Mouse (Mus musculus) natural killer cell, adult 2 months (primary cell): ENCODE measurements around the gene Zfp667.
"Not testable (repeated sequence)": the region's sequence is repeated elsewhere in the genome, so short reads cannot be mapped to it uniquely, and the experiment has no call there.

Experiments used
- DNase-seq, 2 experiments: peaks; one replicate each; pipeline ENCODE4 v3.0.0; 2022; ENCODE audit warnings: low spot score in 2 of 2

Zfp667 gene

DNA sequence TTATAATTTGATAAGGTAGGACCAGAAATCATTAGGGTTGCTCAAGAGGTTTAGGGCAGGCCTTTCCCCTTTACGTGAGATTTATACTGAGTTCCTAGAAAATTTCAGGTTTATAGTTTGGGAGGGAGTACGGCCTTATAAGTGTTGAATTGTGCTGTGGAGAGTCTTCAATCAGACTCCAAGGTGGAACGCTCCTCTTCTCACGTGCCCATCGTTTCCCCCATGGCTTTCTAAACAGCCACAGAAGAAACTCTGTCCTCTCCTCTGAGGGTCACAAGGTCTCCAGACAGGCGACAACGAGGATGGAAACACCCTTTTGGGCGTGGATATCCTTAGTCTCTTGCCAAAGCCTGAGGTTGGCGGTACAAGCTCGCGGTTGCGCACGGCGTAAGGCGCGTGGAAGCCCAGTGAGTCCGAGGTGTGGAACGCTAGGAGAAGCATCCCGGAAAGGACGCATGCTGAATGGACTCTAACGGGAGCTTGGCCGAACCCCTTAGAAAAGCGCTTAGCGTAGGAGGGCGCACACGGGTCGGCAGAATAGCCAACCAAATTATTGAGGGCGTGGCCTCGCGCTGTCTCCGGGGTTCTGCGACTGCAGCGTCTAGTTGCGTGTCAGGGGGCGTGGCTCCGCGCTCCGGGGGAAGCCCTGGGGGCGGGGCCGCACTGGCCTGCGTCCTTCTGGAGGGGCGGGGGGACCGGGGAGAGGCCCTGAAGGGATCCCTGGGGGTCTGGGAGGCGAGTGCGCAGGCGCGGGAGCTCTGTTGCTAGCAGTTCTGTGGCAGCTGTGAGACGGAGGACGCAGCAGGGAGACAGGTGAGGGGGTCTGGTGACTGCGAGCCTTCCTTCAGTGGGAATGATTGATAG, at the start of gene Zfp667:
Zfp667 (plus strand) TSS at position 738 of the 864 bp plus-strand sequence.
- DNase-seq, result peak; percentile 94 to 98

DNA sequence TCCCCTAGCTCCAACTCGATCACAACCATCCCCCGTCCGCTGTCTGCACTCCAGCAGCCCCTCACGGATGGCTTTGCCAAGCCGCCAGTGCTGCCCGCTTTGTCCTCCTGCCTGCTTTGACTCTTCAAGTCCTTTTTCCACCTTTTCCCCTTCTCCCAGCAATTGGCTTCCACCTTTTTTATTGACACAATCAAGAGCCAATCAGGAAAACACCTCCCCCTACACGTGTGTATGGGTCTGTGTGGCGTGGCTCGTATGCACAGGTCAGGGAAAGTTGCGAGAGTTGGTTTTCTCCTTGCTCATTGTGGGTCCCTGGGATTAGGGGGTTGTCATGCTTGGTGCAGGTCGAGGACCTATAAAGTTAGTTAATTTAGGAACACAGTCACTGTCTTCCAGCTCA, 46.6 kb upstream of the Zfp667 start:
- no peak for DNase-seq

DNA sequence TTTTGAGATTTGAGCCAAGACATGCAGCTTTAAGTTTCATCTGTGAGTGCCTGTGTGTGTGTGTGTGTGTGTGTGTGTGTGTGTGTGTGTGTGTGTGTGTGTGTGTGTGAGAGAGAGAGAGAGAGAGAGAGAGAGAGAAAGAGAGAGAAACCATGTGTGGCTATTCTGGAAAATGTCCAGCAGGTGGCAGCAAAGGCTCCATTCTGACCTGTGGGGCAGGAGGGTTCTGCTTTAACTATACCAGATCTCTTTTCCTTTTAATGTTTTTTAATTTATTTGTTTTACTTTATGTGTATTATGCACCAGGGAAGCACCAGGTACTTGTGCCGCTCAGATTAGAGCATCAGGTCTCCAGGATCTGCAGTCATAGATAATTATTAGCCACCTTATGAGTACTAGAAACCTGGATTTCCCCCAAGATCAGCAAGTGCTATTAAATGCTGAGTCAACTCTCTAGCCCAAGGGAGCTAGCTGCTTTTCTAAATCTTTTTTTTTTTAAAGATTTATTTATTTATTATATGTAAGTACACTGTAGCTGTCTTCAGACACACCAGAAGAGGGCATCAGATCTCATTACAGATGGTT, 45.4 kb upstream of the Zfp667 start:
- DNase-seq, result peak; percentile 49 to 52

DNA sequence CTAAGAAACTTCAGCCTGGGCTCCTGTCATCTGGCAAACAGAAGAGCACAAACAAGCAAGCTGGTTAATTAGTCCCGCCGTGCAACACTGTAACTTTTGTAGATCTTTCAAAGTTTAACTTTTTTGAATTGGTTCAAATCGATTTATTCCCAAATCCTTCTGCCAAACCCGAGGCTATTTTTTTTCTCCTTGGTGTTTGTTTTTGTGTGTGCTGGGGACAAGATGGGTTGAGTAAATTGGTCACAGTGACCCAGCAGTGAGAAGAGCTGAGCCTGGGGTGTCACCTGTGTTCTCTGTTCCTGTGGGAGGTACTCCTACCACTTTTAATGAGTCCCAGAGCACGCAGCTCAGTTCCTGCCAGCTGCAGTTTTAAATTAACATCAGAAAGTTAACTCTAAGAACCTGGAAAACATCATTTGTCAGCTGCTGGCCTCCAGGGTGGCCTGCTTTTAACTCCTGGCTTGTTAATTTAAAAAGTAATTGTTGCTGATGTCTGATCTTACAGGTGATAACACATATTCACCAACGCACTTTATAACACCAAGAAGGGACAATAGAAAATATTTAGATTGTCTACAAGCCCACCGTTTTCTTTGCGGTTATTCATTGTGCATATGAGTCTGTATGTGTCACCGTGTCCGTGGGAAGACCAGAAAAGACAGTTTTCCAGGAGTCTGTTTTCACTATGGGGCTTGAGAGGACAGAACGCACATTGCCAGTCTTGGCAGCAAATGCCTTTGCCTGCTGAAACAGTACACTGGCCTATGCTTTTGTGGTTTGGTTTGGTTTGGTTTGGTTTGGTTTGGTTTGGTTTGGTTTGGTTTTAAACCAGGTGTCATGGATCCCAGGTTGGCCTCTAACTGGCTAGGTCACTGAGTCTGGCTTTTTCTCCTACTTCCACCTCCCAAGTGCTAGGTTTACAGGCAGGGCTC, 41.8 kb upstream of the Zfp667 start:
- no peak for DNase-seq

DNA sequence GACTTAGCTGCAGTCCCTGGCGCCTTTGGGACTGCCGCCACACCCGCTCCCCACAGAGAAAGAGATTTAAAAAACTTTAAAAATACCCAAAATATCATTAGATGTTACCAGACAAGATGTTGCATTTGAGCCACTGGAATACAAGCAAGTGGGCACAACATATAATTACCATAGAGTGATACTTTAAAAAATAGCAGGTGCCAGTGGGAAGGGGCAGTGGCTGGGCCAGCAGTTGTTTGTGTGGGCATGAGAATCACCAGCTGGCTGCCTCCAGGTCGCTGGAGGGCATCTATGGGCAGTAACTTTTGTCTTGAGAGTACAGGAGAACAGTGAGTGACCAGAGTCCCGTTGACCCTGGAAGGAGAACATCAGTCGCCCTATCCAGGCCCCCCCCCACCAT, 34.0 kb upstream of the Zfp667 start, which contains the start of gene Epp13:
Epp13 (plus strand) TSS at position 301 of the 400 bp plus-strand sequence.
- no peak for DNase-seq

DNA sequence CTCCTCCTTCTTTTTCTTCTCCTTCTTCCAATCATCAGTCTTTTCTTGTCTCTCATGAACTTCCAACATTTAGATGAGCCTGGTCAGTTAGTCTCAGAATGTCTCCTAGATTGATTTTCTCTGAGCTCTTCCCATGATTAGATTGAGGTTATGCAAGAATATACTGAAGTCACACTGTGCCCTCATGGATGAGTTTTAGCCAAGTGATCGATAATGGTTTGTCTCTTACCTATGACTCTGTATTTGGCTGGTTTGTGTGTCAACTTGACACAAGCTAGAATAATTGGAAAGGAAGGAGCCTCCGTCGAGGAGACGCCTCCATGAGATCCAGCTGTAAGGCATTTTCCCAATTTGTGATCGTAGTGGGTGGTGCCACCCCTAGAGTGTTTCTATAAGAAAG, 31.9 kb upstream of the Zfp667 start:
- no peak for DNase-seq

DNA sequence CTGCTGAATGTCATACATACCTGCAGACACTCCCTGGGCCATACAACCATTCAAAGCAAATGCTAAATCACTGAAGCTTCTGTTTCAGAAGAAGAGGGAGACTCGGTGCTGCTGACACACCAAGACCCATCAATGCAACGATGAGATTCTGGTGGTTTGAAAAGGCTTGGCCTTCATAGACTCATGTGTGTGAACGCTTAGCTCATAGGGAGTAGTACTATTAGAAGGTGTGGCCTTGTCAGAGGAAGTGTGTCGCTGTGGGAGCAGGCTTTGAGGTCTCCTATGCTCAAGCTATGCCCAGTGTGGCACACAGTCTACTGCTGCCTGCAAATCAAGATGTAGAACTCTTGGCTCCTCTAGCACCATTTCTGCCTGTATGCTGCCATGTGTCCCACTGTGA, 29.0 kb upstream of the Zfp667 start:
- DNase-seq, result no peak

DNA sequence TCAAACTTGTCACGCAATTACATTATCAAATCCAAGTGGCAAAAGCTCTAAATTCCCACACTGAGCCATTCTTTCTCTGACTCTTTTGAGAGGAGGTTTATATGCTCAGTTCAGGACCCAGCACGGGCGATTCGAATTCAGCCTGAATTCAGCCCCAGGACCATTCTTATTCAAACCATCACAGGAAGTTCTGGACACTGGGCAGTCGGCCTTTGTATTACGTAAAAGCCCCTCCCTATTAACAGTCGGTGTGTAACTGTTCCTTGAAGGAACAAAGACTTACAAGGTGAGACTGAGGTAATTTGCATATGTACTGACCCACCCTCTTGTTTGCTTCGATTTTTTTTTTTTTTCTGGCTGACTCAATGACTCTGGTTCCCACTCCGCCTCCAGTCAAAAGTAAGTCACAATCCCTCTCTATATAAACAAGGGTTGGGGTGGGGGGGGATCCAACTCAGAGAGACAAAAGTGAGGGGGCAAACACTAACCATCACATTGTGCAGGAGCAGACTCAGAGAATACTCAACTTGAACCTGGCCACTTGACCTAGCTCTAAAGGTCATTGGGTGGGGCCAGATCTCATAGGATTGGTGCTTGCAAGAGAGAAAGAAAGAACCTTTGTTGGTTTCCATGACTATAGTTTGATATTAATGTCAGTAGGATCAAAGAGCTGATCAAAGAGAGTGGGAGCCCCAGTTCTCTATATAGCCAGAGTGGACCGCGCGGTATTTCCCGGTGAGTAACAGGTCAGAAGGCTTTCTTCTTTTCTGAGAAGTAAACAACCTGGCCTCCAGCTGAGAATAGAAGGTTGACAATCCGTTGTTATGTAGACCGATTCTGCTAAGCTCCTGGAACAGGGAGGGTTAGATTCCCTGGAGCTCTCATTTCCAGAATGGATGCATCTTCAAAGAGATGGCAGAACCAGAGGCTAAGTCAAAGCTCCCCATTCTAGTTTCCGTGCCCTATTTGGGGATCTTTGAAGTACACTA, 27.9 kb upstream of the Zfp667 start:
- no peak for DNase-seq

DNA sequence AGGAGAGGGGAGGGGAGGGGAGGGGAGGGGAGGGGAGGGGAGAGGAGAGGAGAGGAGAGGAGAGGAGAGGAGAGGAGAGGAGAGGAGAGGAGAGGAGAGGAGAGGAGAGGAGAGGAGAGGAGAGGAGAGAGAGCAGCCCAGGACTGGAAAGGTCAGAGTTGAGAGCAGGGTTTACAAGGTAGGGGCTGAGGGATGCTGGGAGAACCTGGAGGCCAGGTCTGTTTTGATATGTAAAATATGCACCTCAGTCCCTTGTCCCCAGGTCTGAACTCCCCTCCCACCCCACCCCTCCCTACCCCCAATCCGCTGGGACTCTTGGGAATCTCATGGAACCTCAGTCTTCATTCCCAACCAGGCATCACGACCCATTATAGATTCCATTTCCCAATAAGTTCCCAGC, 26.4 kb upstream of the Zfp667 start:
- not testable (repeated sequence) for DNase-seq

DNA sequence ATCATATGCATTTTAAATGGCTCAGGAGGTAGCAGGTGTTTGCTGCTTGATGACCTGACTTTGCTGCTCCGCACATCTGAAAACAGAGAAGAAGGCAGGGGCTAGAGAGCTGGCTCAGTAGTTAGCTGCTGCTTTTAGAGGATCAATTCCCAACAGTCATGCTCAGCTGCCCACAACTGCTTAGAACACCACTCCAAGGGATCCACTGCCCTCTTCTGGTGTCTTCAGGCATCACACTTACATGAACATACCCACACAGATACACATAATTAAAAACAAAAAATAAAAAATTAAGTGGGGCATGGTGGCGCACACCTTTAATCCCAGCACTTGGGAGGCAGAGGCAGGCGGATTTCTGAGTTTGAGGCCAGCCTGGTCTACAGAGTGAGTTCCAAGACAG, 24.3 kb upstream of the Zfp667 start:
- no peak for DNase-seq

DNA sequence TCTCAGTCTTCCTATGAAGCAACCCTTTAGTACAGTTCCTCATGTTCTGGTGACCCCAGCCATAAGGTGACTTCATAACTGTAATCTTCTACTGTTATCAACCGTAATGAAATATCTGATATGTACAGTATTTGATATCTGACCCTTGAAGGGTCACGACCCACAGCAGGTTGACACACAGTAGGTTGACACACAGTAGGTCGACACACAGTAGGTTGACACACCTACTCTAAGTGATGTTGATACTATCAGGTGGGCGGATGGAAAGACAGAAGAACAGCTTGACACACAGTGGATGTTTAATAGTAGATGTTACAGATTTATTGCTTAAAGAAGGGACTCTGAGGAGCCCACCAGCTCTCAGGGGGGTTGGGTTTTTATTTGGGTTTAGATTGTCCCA, 23.4 kb upstream of the Zfp667 start:
- DNase-seq, result no peak

DNA sequence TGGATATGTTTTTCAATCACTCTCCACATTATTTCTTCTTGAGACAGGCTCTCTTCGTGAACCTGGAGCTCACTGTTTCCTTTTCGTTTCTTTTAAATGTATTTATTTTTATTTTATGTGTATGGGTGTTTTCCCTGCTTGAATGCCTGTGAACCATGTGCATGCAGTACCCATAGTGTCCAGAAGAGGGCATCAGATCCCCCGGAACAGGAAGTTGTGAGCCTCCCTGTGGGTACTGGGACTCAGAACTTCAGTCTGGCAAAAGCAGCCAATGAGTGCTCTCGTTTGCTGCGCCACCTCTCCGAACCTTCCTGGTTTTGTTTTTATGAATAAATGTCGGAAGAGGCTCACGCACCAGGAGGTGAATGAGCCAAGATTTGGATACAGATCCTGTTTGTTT, 20.7 kb upstream of the Zfp667 start:
- peak; percentile 35 to 52 for DNase-seq

DNA sequence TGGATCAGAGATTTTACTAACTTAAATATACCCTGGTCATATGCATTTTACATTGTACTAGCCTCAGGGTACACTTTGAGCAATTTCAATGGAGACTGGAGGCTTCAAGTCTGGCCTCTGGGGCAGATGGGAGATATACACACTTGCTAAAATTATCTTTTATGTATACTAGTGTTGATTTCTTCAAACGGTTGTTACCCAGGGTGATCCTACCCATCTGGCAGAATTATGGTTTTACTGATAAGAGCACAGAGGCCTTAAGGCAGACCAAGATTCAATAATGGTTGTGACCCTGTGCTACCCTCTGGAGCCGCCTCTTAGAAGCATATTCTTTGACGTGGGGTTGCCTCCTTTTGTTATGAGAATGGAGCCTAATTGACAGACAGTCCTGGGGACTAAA, 8.5 kb upstream of the Zfp667 start:
- DNase-seq, result no peak

DNA sequence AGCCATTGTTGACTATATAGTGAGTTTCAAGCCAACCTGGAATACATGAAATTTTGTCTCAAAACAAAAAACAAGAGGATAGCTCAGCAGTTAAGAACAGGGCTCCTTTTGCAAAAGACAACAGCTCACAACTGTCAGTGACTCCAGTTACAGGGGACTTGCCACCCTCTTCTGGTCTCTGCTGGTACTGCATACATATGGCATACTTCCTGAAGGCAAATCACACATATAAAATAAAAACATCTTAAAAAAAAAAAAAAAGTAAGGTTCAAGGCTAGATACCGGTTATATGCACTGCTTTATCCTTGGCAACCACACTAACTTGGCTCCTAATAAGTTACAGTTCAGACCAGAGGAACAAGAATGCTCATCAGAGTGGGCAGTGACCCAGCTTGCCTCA, 3.6 kb upstream of the Zfp667 start:
- peak; percentile 74 to 82 for DNase-seq

DNA sequence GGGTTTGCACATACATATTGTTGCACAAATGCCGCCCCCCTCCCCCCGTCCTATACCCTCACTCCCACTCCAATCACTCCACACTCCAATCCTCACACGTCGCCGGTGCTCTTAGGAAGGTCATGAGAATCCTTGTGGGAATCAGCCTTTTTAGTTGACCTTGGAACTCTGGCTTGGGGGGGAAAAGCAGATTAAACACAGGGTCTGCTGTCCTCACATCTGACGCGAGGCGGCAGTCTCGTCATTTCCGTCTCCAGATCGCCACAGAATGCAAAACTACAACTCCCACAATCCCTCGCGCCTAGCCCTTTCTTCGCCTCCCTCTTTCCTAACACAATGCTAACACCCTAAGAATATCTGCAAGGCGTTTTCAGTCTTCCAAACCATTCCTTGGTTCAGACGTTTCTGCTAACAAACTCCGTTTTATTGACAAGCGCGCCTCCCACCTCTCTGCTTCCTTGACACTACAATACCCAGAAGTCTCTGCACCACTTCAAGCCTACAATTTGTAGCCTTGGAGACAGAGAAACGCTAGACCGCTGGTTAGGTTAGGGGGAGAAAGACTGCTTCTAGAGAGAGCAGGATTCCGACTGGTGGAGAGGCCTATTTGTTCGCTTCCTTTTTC, 2.8 kb upstream of the Zfp667 start:
- DNase-seq, result peak; percentile 63 to 74

DNA sequence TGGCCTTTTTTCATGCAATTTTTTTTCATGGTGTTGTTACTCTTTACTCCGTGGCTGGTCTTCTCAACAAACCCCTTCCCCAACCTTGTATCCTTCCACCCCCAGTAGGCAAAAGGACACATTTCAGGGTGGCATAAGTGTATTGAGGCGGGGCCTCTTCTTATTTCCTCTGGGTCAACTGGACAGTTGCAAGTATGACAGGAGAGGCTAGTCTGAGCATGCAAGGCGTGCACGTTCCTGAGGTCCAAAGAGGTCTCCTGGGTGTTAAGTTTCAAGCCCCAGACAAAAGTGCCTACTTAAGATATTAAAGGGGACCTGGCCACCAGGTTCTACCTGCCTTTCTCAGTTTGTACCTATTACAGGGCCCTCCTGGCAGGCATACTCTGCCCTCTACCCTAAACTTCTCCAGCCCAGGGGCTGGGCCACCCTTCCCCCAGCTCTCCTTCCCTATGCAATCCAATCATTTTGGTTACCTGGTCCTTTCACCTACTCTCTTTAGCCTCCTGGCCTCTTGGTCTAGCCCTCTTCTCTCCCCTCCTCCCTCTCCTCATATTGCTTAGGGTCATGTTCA, 1.9 kb upstream of the Zfp667 start:
- DNase-seq, result no peak

DNA sequence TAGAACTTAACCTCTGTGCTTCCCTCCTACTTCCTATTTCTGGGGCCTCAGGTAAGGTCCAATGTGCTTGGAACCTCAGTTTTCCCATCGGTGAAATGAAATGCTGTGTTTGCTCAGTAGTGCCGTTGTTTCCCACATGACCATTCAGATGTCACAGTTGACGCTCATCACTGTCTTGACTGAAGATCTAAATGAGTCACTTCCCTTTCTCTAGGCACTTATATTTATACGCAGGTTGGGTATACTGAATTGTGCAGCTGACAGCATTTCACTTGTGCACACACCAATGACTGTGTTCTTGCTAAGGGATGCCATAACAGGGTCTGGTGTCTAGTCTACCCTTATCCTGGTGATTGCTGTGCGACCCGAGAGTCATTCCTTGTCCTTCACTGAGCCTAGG, 1.0 kb upstream of the Zfp667 start:
- DNase-seq, result peak in 1 of 2 experiments; percentile 41

DNA sequence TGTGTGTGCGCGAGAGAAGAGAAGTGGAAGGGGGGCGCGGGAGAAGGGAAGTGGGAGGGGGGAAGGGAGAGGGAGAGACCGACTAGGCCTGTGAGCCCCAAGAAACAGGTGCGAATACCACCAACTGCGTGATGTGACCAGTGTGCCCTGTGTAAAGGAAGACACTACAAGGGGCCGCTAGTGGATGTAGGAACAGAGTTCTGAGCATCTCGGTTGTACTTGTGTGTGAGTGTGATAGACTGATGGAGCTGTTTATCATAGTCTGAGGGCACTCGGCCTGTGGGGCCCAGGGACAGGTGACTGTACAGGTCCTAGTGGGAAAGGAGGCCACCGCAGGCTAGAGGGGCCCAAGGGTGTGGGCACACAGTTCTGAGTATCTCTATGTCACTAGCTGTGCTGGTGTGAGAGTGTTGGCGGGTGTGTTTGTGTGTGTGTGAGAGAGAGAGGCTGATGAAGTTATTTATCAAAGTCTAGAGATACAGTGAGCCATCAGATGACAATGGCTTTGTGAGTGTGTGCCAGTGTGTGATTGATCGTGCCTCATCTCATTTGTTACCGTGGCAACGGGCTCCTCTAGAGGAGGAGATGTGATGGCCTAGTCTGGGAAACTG, 647 bp downstream of the Zfp667 start:
- peak; percentile 2 to 6 for DNase-seq

DNA sequence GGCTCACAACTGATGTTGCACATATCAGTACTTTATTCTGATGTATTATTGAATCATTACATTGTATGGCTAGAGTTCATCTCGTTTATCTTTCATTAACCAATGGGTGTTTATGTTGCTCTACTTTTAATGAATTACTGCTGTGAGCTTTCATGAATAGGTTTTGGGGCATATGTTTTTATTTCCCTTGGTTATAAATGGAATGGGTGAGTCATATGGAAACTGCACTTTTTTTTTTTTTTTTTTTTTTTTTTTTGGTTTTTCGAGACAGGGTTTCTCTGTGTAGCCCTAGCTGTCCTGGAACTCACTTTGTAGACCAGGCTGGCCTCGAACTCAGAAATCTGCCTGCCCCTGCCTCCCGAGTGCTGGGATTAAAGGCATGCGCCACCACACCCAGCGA, 4.7 kb downstream of the Zfp667 start:
- DNase-seq, result not testable (repeated sequence)

DNA sequence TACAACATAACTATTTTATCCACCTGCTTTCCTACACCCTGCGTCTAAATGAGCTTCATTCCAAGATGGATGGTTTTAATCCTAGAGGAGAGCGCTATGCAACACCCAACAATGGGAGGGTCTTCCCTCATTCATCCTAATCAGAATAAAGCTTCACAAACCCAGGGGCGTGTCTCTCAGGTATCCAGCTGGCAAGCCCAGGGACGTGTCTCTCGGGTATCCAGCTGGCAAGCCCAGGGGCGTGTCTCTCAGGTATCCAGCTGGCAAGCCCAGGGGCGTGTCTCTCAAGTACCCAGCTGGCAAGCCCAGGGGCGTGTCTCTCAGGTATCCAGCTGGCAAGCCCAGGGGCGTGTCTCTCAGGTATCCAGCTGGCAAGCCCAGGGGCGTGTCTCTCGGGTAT, 14.4 kb downstream of the Zfp667 start:
- DNase-seq, result not testable (repeated sequence)
